Mouse (Mus musculus): ENCODE measurements around the gene Ranbp3l. TPM values are rescaled to one million over a fixed set of nuclear protein-coding genes. Genes with fewer than 3 reads are reported as not detected.
A peak's percentile ranks its signal among the peaks of the same experiment; 100 is the strongest.

The Ranbp3l gene
- polyA plus RNA-seq, 1 experiment from 2014 or later = 10.9 TPM

- Histone ChIP-seq H3K4me2 (replicated peaks) (no peak overlapping the region), H3K9ac (replicated peaks) (no peak overlapping the region), H3K4me1 (peaks cover 20% of the 10 kb centered on the region), H3K27ac (replicated peaks) (no peak overlapping the region), H3K27me3 (no peaks in the 10 kb centered on the region), H3K36me3 (peaks cover 8% of the 10 kb centered on the region; the same call in 1 of the 2 replicates), H3K4me3 (no peak overlapping the region), H3K9me3 (no peaks in the 10 kb centered on the region)
- 92% methylated on average over 9 of the region's 9 CpGs for WGBS
- no peak for ATAC-seq (ENCODE audit: low FRiP score, low read depth)
Measured at GRCm38 (mm10) chr15:9082753-9083152, 115.0 kb downstream of the Ranbp3l start.

DNA sequence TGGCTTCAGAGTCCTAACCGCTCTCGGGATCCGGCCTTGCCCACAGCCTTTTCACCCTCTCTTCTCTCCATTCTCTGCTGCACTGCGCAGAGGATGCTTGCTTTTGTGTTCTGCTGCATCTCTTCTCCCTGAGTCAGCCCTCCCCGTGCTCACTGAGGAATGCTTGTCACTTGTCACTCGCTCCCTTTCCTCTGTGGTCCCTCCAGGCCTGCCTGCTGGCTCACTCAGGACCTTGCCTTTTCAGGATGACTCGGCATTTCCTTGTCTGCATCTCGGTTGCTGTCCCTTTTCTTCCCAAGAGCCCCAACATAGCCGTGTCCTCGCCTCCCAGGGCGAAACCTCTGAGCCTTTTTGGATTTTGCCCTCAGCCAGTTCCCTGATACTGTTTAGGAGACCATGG is 119.1 kb downstream of the Ranbp3l start:
- Histone ChIP-seq H3K4me1 (peaks cover 9% of the 10 kb centered on the region; the same call in 1 of the 2 replicates), H3K9me3 (no peaks in the 10 kb centered on the region), H3K9ac (replicated peaks) (0 out of 2 replicates have a peak overlapping the region, but pooled peaks have one; percentile 11), H3K27me3 (no peaks in the 10 kb centered on the region), H3K27ac (replicated peaks) (no peak overlapping the region), H3K4me3 (no peak overlapping the region), H3K4me2 (replicated peaks) (no peak overlapping the region), H3K36me3 (peaks cover 20% of the 10 kb centered on the region)
- WGBS = 55% methylated on average over 11 of the region's 11 CpGs
- no peak for ATAC-seq (ENCODE audit: low FRiP score, low read depth)

DNA sequence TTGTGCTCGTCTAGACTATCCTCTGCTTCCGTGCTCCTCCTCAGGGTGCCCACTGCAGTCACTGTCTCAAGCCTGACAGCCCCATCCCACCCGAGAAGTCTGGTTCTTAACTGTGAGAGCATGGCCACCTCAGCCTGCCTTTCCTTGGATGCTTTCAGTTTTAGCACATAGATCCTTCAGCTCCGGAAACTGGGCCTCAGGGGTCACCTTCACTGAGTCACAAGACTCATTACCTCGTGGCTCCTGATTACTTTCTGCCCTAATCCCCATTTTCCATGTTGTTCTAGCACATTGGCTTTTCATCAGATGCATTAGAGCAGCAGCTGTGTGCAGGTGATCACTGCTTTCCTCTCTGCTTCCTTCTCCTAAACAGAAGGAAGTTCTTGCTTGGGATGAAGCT is 119.7 kb downstream of the Ranbp3l start:
- no peak overlapping the region for H3K4me3 ChIP-seq
- WGBS = 76% methylated on average over 5 of the region's 5 CpGs
- peaks cover 9% of the 10 kb centered on the region; the same call in 1 of the 2 replicates for H3K4me1 ChIP-seq
- no peak for ATAC-seq (ENCODE audit: low FRiP score, low read depth)
- H3K9ac ChIP-seq (replicated peaks) = no peak overlapping the region
- no peaks in the 10 kb centered on the region for H3K27me3 ChIP-seq
- peaks cover 21% of the 10 kb centered on the region for H3K36me3 ChIP-seq
- H3K4me2 ChIP-seq (replicated peaks) = no peak overlapping the region
- H3K27ac ChIP-seq (replicated peaks) = no peak overlapping the region
- H3K9me3 ChIP-seq = no peaks in the 10 kb centered on the region

- no peak for ATAC-seq (ENCODE audit: low FRiP score, low read depth)
- Histone ChIP-seq H3K4me1 (peaks cover 9% of the 10 kb centered on the region; the same call in 1 of the 2 replicates), H3K9me3 (no peaks in the 10 kb centered on the region), H3K27ac (replicated peaks) (no peak overlapping the region), H3K36me3 (peaks cover 26% of the 10 kb centered on the region), H3K4me2 (replicated peaks) (no peak overlapping the region), H3K9ac (replicated peaks) (no peak overlapping the region), H3K4me3 (no peak overlapping the region), H3K27me3 (no peaks in the 10 kb centered on the region)
- 90% methylated on average over 17 of the region's 17 CpGs for WGBS
Measured at GRCm38 (mm10) chr15:9087895-9088682, 120.3 kb downstream of the Ranbp3l start.

DNA sequence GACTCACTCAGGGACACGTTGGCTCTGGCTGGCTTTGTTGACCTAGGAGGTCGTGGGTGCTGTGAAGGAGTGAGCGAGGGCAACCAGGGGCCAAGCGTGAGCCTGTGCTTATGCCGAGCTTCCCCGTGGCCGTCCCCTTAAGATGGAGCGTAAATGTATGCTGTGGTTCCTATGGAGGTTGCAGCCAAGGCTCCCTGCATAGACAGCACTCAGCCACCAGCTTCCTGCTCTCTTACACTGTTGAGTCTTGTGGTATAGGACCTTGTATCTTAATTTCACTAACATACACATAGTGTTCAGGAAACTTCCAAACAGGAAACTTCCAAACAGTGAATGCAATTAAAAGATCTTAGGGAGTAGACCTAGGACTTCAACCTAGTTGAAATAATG is 120.9 kb downstream of the Ranbp3l start:
- 72% methylated on average over 8 of the region's 8 CpGs for WGBS
- no peak overlapping the region for H3K9ac ChIP-seq (replicated peaks)
- no peaks in the 10 kb centered on the region for H3K27me3 ChIP-seq
- H3K4me3 ChIP-seq = no peak overlapping the region
- no peak overlapping the region for H3K4me2 ChIP-seq (replicated peaks)
- peaks cover 9% of the 10 kb centered on the region; the same call in 1 of the 2 replicates for H3K4me1 ChIP-seq
- no peak for ATAC-seq (ENCODE audit: low FRiP score, low read depth)
- no peak overlapping the region for H3K27ac ChIP-seq (replicated peaks)
- H3K9me3 ChIP-seq = no peaks in the 10 kb centered on the region
- peaks cover 31% of the 10 kb centered on the region for H3K36me3 ChIP-seq

DNA sequence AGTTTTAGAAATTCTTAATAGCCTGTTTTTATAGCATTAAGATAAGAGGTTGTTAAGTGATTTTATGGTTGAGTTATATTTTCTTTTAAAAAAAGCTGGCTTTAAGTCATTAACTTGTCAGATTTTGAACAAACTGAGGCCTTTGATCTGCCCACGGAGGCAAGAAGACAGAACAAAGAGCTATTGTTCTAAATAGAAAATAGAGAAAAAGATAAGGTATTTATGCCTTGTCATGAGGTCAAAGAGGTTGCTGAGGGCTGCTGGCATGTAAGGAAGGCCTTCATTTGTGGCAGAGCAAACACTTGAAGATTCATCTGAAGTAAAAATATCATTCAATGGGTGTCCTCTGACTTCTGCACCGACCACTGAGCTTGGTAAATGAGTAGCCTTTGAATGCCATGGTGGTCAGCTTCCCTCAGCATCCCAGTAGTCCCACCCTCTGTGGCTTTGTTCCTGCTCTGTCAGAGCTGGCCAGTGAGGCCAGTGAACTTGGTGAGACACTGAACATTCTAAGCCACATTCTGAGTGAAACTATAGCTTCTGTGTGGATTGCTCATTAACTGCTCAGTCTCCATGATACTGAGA is 121.5 kb downstream of the Ranbp3l start:
- ATAC-seq (ENCODE audit: low FRiP score, low read depth) = no peak
- H3K9me3 ChIP-seq = no peaks in the 10 kb centered on the region
- peaks cover 13% of the 10 kb centered on the region for H3K4me1 ChIP-seq
- no peak overlapping the region for H3K27ac ChIP-seq (replicated peaks)
- H3K9ac ChIP-seq (replicated peaks) = no peak overlapping the region
- H3K4me3 ChIP-seq = no peak overlapping the region
- no peak overlapping the region for H3K4me2 ChIP-seq (replicated peaks)
- WGBS = 17% methylated on average over 2 of the region's 2 CpGs
- peaks cover 33% of the 10 kb centered on the region for H3K36me3 ChIP-seq
- no peaks in the 10 kb centered on the region for H3K27me3 ChIP-seq

DNA sequence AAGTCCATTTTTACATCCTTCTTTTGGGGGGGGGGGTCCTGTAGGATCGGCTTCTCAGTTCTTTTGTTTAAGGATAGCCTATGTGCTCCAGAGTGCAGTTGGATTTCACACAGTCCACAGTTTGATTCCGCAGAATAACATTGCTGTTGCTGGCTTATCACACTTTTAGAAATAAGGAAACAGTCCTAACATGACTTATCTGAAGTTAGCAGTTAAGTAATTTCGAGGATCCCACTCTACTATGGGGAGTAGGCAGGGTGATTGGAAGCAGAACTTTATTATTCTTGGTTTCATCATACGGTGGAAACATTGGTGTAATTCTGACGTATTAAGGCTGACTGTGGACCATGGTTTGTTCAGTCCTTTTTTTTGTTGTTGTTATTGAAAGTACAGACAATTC is 122.9 kb downstream of the Ranbp3l start:
- Histone ChIP-seq H3K4me2 (replicated peaks) (no peak overlapping the region), H3K9me3 (no peaks in the 10 kb centered on the region), H3K27me3 (no peaks in the 10 kb centered on the region), H3K36me3 (peaks cover 35% of the 10 kb centered on the region), H3K9ac (replicated peaks) (no peak overlapping the region), H3K4me1 (peaks cover 19% of the 10 kb centered on the region), H3K4me3 (no peak overlapping the region), H3K27ac (replicated peaks) (no peak overlapping the region)
- no peak for ATAC-seq (ENCODE audit: low FRiP score, low read depth)
- 93% methylated on average over 5 of the region's 5 CpGs for WGBS

- H3K27me3 ChIP-seq = no peaks in the 10 kb centered on the region
- H3K4me3 ChIP-seq = no peak overlapping the region
- H3K4me2 ChIP-seq (replicated peaks) = peak overlapping the region; percentile 23
- ATAC-seq (ENCODE audit: low FRiP score, low read depth) = no peak; the same call in 1 of the 2 replicates
- H3K9me3 ChIP-seq = no peaks in the 10 kb centered on the region
- H3K27ac ChIP-seq (replicated peaks) = no peak overlapping the region
- peaks cover 28% of the 10 kb centered on the region for H3K36me3 ChIP-seq
- no peak overlapping the region; the same call in 1 of the 2 replicates for H3K9ac ChIP-seq (replicated peaks)
- H3K4me1 ChIP-seq = peaks cover 10% of the 10 kb centered on the region
- WGBS = 78% methylated on average over 11 of the region's 11 CpGs
Measured at GRCm38 (mm10) chr15:9093598-9094365, 126.0 kb downstream of the Ranbp3l start.

DNA sequence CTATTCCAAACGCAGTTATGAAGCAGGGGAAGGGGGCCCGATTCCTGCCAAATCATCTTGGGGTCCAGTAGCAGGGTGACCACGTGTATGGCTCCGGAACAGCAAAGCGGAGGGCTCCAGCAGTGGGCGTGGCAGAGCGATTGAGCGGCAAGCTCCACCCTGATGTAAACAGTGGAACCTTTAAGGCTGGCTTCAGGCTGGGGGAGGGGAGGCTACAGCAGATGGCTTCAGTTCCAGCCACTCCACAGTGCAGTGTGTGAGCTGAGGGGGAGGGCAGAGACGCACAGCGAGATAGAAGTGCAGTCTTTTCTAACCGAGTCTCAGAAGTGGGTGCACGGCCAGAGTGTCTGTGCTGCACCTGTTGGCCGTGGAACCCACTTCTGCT is 126.6 kb downstream of the Ranbp3l start:
- Histone ChIP-seq H3K4me2 (replicated peaks) (peak overlapping the region; percentile 23), H3K4me3 (no peak overlapping the region), H3K4me1 (peaks cover 10% of the 10 kb centered on the region), H3K27me3 (no peaks in the 10 kb centered on the region), H3K27ac (replicated peaks) (no peak overlapping the region), H3K9me3 (no peaks in the 10 kb centered on the region), H3K9ac (replicated peaks) (no peak overlapping the region; the same call in 1 of the 2 replicates), H3K36me3 (peaks cover 28% of the 10 kb centered on the region)
- peak; percentile 96 for ATAC-seq (ENCODE audit: low FRiP score, low read depth)
- WGBS = 26% methylated on average over 13 of the region's 13 CpGs

DNA sequence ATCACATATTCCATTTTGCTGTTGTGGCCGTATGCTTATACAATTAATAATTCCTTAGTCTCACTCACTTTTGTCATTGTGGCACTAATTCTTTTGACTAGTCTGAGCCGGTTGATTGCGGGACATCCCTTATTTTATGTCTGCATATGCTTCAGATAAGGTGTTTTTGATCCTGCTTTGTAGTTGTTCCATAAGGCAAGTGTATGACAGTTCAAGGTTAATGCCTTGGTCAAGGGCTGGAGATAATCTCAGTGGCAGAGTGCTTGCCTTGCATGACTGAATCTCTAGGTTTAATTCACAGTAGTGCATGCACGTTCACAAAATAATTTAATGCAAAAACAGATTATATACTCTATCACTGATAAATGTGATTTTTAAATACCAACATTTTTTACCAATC is 129.1 kb downstream of the Ranbp3l start:
- 90% methylated on average over 4 of the region's 4 CpGs for WGBS
- Histone ChIP-seq H3K27ac (replicated peaks) (no peak overlapping the region), H3K9me3 (no peaks in the 10 kb centered on the region), H3K4me3 (no peak overlapping the region), H3K9ac (replicated peaks) (no peak overlapping the region), H3K4me1 (peaks cover 10% of the 10 kb centered on the region), H3K27me3 (no peaks in the 10 kb centered on the region), H3K4me2 (replicated peaks) (no peak overlapping the region), H3K36me3 (peaks cover 36% of the 10 kb centered on the region)
- ATAC-seq (ENCODE audit: low FRiP score, low read depth) = no peak

- no peak for ATAC-seq (ENCODE audit: low FRiP score, low read depth)
- no peaks in the 10 kb centered on the region for H3K9me3 ChIP-seq
- H3K9ac ChIP-seq (replicated peaks) = no peak overlapping the region
- no peaks in the 10 kb centered on the region for H3K27me3 ChIP-seq
- H3K4me2 ChIP-seq (replicated peaks) = no peak overlapping the region
- peak overlapping the region; percentile 22; the same call in 1 of the 2 replicates for H3K27ac ChIP-seq (replicated peaks)
- no peaks in the 10 kb centered on the region for H3K4me1 ChIP-seq
- H3K36me3 ChIP-seq = peaks cover 32% of the 10 kb centered on the region
- 79% methylated on average over 10 of the region's 10 CpGs for WGBS
- H3K4me3 ChIP-seq = no peak overlapping the region
Measured at GRCm38 (mm10) chr15:9100446-9101077, 132.8 kb downstream of the Ranbp3l start.

Data from midbrain, embryonic 12.5 days (tissue).